ENCODE assay signal across 11 mouse cellular contexts in genomic region chr7:43747788-43748187, GRCm38 (mm10). TPM values are rescaled to one million over a fixed set of nuclear protein-coding genes. Genes with fewer than 3 reads are reported as not detected.
DNase-seq lines count a peak whose midpoint lies in the region.
"Had no signal": no experiment of that assay in that cellular context is flagged by ENCODE, and none has a peak within 500 bp of the region (broad histone marks: within the 10 kb centered on the region; RNA-seq: fewer than 3 reads in every experiment).

No protein-coding gene starts in this region.

- DNase-seq in adrenal gland, adult 2 months: peak; percentile 14
- DNase-seq in adrenal gland, postnatal 10 days: no peak
- peak; percentile 7 for DNase-seq in left cerebral cortex, adult 11 months (ENCODE audit: low spot score)
- no peak for DNase-seq in left cerebral cortex, postnatal 36 days (ENCODE audit: low spot score in 2 of 2)
- peak; percentile 7 for DNase-seq in heart, postnatal 25 days (ENCODE audit: low spot score)
- DNase-seq in monocyte, adult 2 months (ENCODE audit: low read depth in 1 of 2, low spot score in 2 of 2): peak; percentile 23 to 44
- no peak for DNase-seq in thymus, postnatal 36 days
- DNase-seq in adrenal gland, adult 8-10 months: no peak

- intact Hi-C loops in left cerebral cortex, postnatal 36 days (cut with DNase I): no loop called here
- intact Hi-C loops in heart, postnatal 25 days (cut with DNase I): loop anchor here (5.0 kb wide), 1 partner anchor 65 kb away; no protein-coding TSS in a partner anchor

RNA-seq across cellular contexts. Expression of gene Klk12, which starts 20.9 kb away (rescaled TPM):
- total RNA-seq in adrenal gland, adult 2 months (2021): not detected
- polyA plus RNA-seq in adrenal gland, adult 2 months (2012; rRNA removed): not detected in 2 replicates
- total RNA-seq in adrenal gland, postnatal 10 days (2021): not detected
- not detected for total RNA-seq in left cerebral cortex, postnatal 36 days (2021)
- not detected for total RNA-seq in heart, postnatal 25 days (2021)
- not detected for total RNA-seq in adrenal gland, adult 8-10 months (2022)
- polyA plus RNA-seq: embryonic facial prominence, embryonic 11.5 days; gonadal fat pad, adult 2 months; limb, embryonic 12.5 days had no signal

RNA-seq across cellular contexts. Expression of gene Klk11, which starts 26.6 kb away (rescaled TPM):
- total RNA-seq in adrenal gland, adult 2 months (2021): not detected
- polyA plus RNA-seq in adrenal gland, adult 2 months (2012; rRNA removed): not detected in 2 replicates
- total RNA-seq in adrenal gland, postnatal 10 days (2021): under 1 TPM in 1 of 2 experiments, not detected in 1; 0.27 TPM
- not detected for total RNA-seq in left cerebral cortex, postnatal 36 days (2021)
- total RNA-seq in heart, postnatal 25 days (2021): not detected
- under 1 TPM in 1 of 4 experiments, not detected in 3; 0.32 TPM for total RNA-seq in adrenal gland, adult 8-10 months (2022)
- polyA plus RNA-seq: embryonic facial prominence, embryonic 11.5 days; gonadal fat pad, adult 2 months; limb, embryonic 12.5 days had no signal

RNA-seq across cellular contexts. Expression of gene Klk10, which starts 33.0 kb away (rescaled TPM):
- total RNA-seq in adrenal gland, adult 2 months (2021): under 1 TPM; 0.40 to 0.62 TPM
- polyA plus RNA-seq in adrenal gland, adult 2 months (2012; rRNA removed): 1.0 and 1.4 TPM in 2 replicates
- total RNA-seq in adrenal gland, postnatal 10 days (2021): under 1 TPM; 0.45 to 0.79 TPM
- not detected for total RNA-seq in left cerebral cortex, postnatal 36 days (2021)
- total RNA-seq in heart, postnatal 25 days (2021): under 1 TPM; 0.20 to 0.42 TPM
- under 1 TPM; 0.23 to 0.68 (median 0.52) TPM for total RNA-seq in adrenal gland, adult 8-10 months (2022)

RNA-seq across cellular contexts. Expression of gene Klk13, which starts 35.4 kb away (rescaled TPM):
- total RNA-seq in adrenal gland, adult 2 months (2021): not detected
- polyA plus RNA-seq in adrenal gland, adult 2 months (2012; rRNA removed): 0.12 and 0.36 TPM in 2 replicates
- not detected for total RNA-seq in adrenal gland, postnatal 10 days (2021)
- not detected for total RNA-seq in left cerebral cortex, postnatal 36 days (2021)
- total RNA-seq in heart, postnatal 25 days (2021): not detected
- under 1 TPM in 2 of 4 experiments, not detected in 2; 0.15 to 0.16 TPM for total RNA-seq in adrenal gland, adult 8-10 months (2022)

RNA-seq across cellular contexts. Expression of gene Klk9, which starts 43.9 kb away (rescaled TPM):
- not detected for total RNA-seq in adrenal gland, adult 2 months (2021)
- polyA plus RNA-seq in adrenal gland, adult 2 months (2012; rRNA removed): not detected in 2 replicates
- total RNA-seq in adrenal gland, postnatal 10 days (2021): not detected
- total RNA-seq in left cerebral cortex, postnatal 36 days (2021): not detected
- not detected for total RNA-seq in heart, postnatal 25 days (2021)
- not detected for total RNA-seq in adrenal gland, adult 8-10 months (2022)
- polyA plus RNA-seq: embryonic facial prominence, embryonic 11.5 days; gonadal fat pad, adult 2 months had no signal

Comparison
In these comparisons a context has a peak if more than half of its experiments do, and no peak if none do; other contexts are left out.
1. DNase-seq: peak in adrenal gland, adult 2 months (single experiment), left cerebral cortex, adult 11 months (single experiment), heart, postnatal 25 days (single experiment) and monocyte, adult 2 months (2 of 2); none in adrenal gland, postnatal 10 days (single experiment), left cerebral cortex, postnatal 36 days (0 of 2), thymus, postnatal 36 days (0 of 2) and adrenal gland, adult 8-10 months (single experiment).